19 mouse cellular contexts compared by ENCODE assay signal in the genomic region with DNA sequence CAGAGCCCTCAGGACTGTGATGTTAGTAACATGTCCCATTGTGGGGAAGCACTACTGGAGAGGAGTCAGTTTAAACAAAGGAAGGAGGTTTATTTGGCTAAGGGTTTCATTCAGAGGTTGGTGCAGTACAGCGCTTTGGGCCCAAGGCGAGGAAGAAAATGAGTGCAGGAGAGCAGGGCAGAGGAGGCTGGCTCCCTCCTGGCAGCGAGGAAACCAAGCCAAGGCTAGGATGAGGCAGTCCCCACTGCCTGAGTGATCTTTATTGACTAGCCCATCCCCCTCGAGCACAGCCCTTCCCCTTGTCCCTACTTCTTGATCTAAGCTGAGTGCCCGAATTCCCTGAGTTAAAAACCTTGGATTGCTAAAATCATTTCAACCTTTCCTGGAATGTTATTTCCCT.
A peak's percentile ranks its signal among the peaks of the same experiment; 100 is the strongest.
DNase-seq lines count a peak whose midpoint lies in the region; ATAC-seq and TF ChIP-seq lines count a peak whose summit lies in the region.
"Had no signal": no experiment of that assay in that cellular context is flagged by ENCODE, and none has a peak within 500 bp of the region (broad histone marks: within the 10 kb centered on the region; RNA-seq: fewer than 3 reads in every experiment).

No protein-coding gene starts in this region.

- WGBS in hindbrain, embryonic 12.5 days: 25% methylated on average over 5 of the region's 5 CpGs
- 23% methylated on average over 5 of the region's 5 CpGs for WGBS in hindbrain, postnatal 0 days
- WGBS in midbrain, embryonic 10.5 days: 19% methylated on average over 5 of the region's 5 CpGs
- WGBS in midbrain, postnatal 0 days: 43% methylated on average over 5 of the region's 5 CpGs

- H3K4me1 ChIP-seq in hindbrain, embryonic 12.5 days: peaks cover 36% of the 10 kb centered on the region
- H3K4me1 ChIP-seq in hindbrain, postnatal 0 days (ENCODE audit: insufficient read depth, low read length): peaks cover 19% of the 10 kb centered on the region
- peaks cover 55% of the 10 kb centered on the region for H3K4me1 ChIP-seq in midbrain, embryonic 10.5 days
- no peaks in the 10 kb centered on the region; the same call in 1 of the 2 replicates for H3K4me1 ChIP-seq in midbrain, postnatal 0 days (ENCODE audit: insufficient read depth, low read length)

- H3K36me3 ChIP-seq in hindbrain, embryonic 12.5 days: no peaks in the 10 kb centered on the region
- no peaks in the 10 kb centered on the region for H3K36me3 ChIP-seq in hindbrain, postnatal 0 days (ENCODE audit: insufficient read depth, low read length)
- H3K36me3 ChIP-seq in midbrain, embryonic 10.5 days: no peaks in the 10 kb centered on the region
- no peaks in the 10 kb centered on the region for H3K36me3 ChIP-seq in midbrain, postnatal 0 days (ENCODE audit: insufficient read depth, low read length)
- H3K36me3 ChIP-seq: limb, embryonic 15.5 days; midbrain, embryonic 12.5 days had no signal

- TF ChIP-seq CTCF in hindbrain, postnatal 0 days (IDR thresholded peaks at IDR 0.05; ENCODE audit: low read depth): no peak
- TF ChIP-seq CTCF in midbrain, postnatal 0 days (IDR thresholded peaks at IDR 0.05): no peak

- H3K9ac ChIP-seq in hindbrain, embryonic 12.5 days: peak overlapping the region; percentile 24; the same call in 1 of the 2 replicates
- no peak overlapping the region for H3K9ac ChIP-seq in hindbrain, postnatal 0 days (replicated peaks; ENCODE audit: low read length)
- H3K9ac ChIP-seq in midbrain, postnatal 0 days (replicated peaks; ENCODE audit: low read length, poor library complexity, severe bottlenecking): no peak overlapping the region
- H3K9ac ChIP-seq: forebrain, embryonic 13.5 days; limb, embryonic 15.5 days; liver, embryonic 14.5 days; lung, embryonic 14.5 days; midbrain, embryonic 12.5 days had no signal

- DNase-seq in hindbrain, postnatal 0 days (ENCODE audit: low spot score): no peak
- DNase-seq in midbrain, embryonic 10.5 days (ENCODE audit: low spot score): no peak
- DNase-seq in midbrain, postnatal 0 days (ENCODE audit: low spot score): no peak
- peak; percentile 40 for DNase-seq in cerebellum, adult 9-11 months
- peak; percentile 37 to 58 for DNase-seq in cerebellum, postnatal 14 days
- no peak for DNase-seq in spleen, adult 12 weeks (ENCODE audit: low spot score)
- DNase-seq in urinary bladder, adult 18-20 months (ENCODE audit: low spot score in 2 of 2): no peak
- DNase-seq: adrenal gland, postnatal 25 days; gastrocnemius, postnatal 36 days; kidney, adult 18-20 months; kidney, postnatal 4 days; lung, embryonic 14.5 days; thymus, postnatal 14 days had no signal

- ATAC-seq in hindbrain, embryonic 12.5 days (ENCODE audit: low FRiP score): no peak
- no peak for ATAC-seq in hindbrain, postnatal 0 days
- no peak for ATAC-seq in midbrain, postnatal 0 days (ENCODE audit: low FRiP score)
- ATAC-seq: forebrain, embryonic 13.5 days; inflammation-experienced regulatory T-cells, adult 6 months had no signal

- no peaks in the 10 kb centered on the region for H3K9me3 ChIP-seq in hindbrain, embryonic 12.5 days (replicated peaks)
- no peaks in the 10 kb centered on the region for H3K9me3 ChIP-seq in hindbrain, postnatal 0 days (ENCODE audit: low read length)
- H3K9me3 ChIP-seq in midbrain, embryonic 10.5 days (replicated peaks): no peaks in the 10 kb centered on the region
- no peaks in the 10 kb centered on the region for H3K9me3 ChIP-seq in midbrain, postnatal 0 days (ENCODE audit: low read length)
- H3K9me3 ChIP-seq: forebrain, embryonic 13.5 days; limb, embryonic 15.5 days; midbrain, embryonic 12.5 days had no signal

- H3K27ac ChIP-seq in hindbrain, embryonic 12.5 days: no peak overlapping the region
- H3K27ac ChIP-seq in hindbrain, postnatal 0 days: no peak overlapping the region
- H3K27ac ChIP-seq in midbrain, embryonic 10.5 days (replicated peaks): peak overlapping the region; percentile 63
- no peak overlapping the region for H3K27ac ChIP-seq in midbrain, postnatal 0 days (ENCODE audit: low read depth, low read length)
- H3K27ac ChIP-seq: forebrain, embryonic 13.5 days; limb, embryonic 15.5 days; liver, embryonic 14.5 days; midbrain, embryonic 12.5 days had no signal

- H3K4me3 ChIP-seq in hindbrain, embryonic 12.5 days: no peak overlapping the region
- no peak overlapping the region for H3K4me3 ChIP-seq in hindbrain, postnatal 0 days (ENCODE audit: low read length)
- no peak overlapping the region for H3K4me3 ChIP-seq in midbrain, embryonic 10.5 days
- no peak overlapping the region for H3K4me3 ChIP-seq in midbrain, postnatal 0 days (ENCODE audit: low read depth, low read length)
- H3K4me3 ChIP-seq: forebrain, embryonic 13.5 days; limb, embryonic 15.5 days; midbrain, embryonic 12.5 days had no signal

- H3K27me3 ChIP-seq in hindbrain, embryonic 12.5 days: peaks cover 61% of the 10 kb centered on the region
- H3K27me3 ChIP-seq in hindbrain, postnatal 0 days (ENCODE audit: insufficient read depth, low read length): no peaks in the 10 kb centered on the region
- H3K27me3 ChIP-seq in midbrain, embryonic 10.5 days (ENCODE audit: low read depth, poor library complexity, severe bottlenecking): peaks cover 94% of the 10 kb centered on the region
- peaks cover 2% of the 10 kb centered on the region; the same call in 1 of the 2 replicates for H3K27me3 ChIP-seq in midbrain, postnatal 0 days (ENCODE audit: insufficient read depth, low read length)
- H3K27me3 ChIP-seq: limb, embryonic 15.5 days had no signal

- no peak overlapping the region for H3K4me2 ChIP-seq in hindbrain, embryonic 12.5 days (replicated peaks)
- no peak overlapping the region for H3K4me2 ChIP-seq in hindbrain, postnatal 0 days (ENCODE audit: low read depth, low read length)
- H3K4me2 ChIP-seq in midbrain, postnatal 0 days (ENCODE audit: low read depth, low read length, poor library complexity, severe bottlenecking): no peak overlapping the region
- H3K4me2 ChIP-seq: forebrain, embryonic 13.5 days; limb, embryonic 15.5 days; lung, embryonic 14.5 days; midbrain, embryonic 12.5 days had no signal

Comparison
In these comparisons a context has a peak if more than half of its experiments do, and no peak if none do; other contexts are left out.
1. DNase-seq: peak in cerebellum, adult 9-11 months (single experiment) and cerebellum, postnatal 14 days (2 of 2); none in hindbrain, postnatal 0 days (single experiment), midbrain, embryonic 10.5 days (single experiment), midbrain, postnatal 0 days (single experiment), spleen, adult 12 weeks (single experiment) and urinary bladder, adult 18-20 months (0 of 2).